Mouse (Mus musculus) ovary, postnatal 10 days (tissue): Measurements from ENCODE around the gene Rapgef3.

Experiments used
- DNase-seq: peaks from one replicate; pipeline ENCODE4 v3.0.0; 2022; ENCODE audit warnings: low spot score

Gene Rapgef3

GRCm38 (mm10) chr15:97773108-97773507 is 5.3 kb upstream of the Rapgef3 start:
- no peak for DNase-seq

GRCm38 (mm10) chr15:97770280-97770679 is 2.5 kb upstream of the Rapgef3 start:
- no peak for DNase-seq

- DNase-seq: no peak
Measured at GRCm38 (mm10) chr15:97768192-97768591, 420 bp upstream of the Rapgef3 start.

GRCm38 (mm10) chr15:97766594-97767279 is 1.0 kb downstream of the Rapgef3 start:
- DNase-seq: no peak

GRCm38 (mm10) chr15:97766194-97766593 is 1.6 kb downstream of the Rapgef3 start:
- DNase-seq: no peak

- no peak for DNase-seq
Measured at GRCm38 (mm10) chr15:97765090-97765794, 2.5 kb downstream of the Rapgef3 start.

- no peak for DNase-seq
Measured at GRCm38 (mm10) chr15:97764532-97764931, 3.2 kb downstream of the Rapgef3 start.

- no peak for DNase-seq
Measured at GRCm38 (mm10) chr15:97763256-97764049, 4.3 kb downstream of the Rapgef3 start.

GRCm38 (mm10) chr15:97762733-97763132 is 5.0 kb downstream of the Rapgef3 start:
- no peak for DNase-seq

GRCm38 (mm10) chr15:97761438-97761837 is 6.3 kb downstream of the Rapgef3 start:
- DNase-seq: no peak

- no peak for DNase-seq
Measured at GRCm38 (mm10) chr15:97760952-97761351, 6.8 kb downstream of the Rapgef3 start.

- no peak for DNase-seq
Measured at GRCm38 (mm10) chr15:97760006-97760405, 7.8 kb downstream of the Rapgef3 start.

GRCm38 (mm10) chr15:97755361-97755760 is 12.4 kb downstream of the Rapgef3 start:
- no peak for DNase-seq

- DNase-seq: no peak
Measured at GRCm38 (mm10) chr15:97754476-97754875, 13.3 kb downstream of the Rapgef3 start.

- DNase-seq: no peak
Measured at GRCm38 (mm10) chr15:97752491-97752890, 15.3 kb downstream of the Rapgef3 start.

GRCm38 (mm10) chr15:97751676-97752075 is 16.1 kb downstream of the Rapgef3 start:
- DNase-seq: no peak

GRCm38 (mm10) chr15:97750697-97751096 is 17.1 kb downstream of the Rapgef3 start:
- DNase-seq: no peak

GRCm38 (mm10) chr15:97749841-97750240 is 17.9 kb downstream of the Rapgef3 start:
- DNase-seq: no peak

GRCm38 (mm10) chr15:97749397-97749796 is 18.4 kb downstream of the Rapgef3 start:
- DNase-seq: no peak

- DNase-seq: no peak
Measured at GRCm38 (mm10) chr15:97748964-97749363, 18.8 kb downstream of the Rapgef3 start.

GRCm38 (mm10) chr15:97748309-97748708 is 19.5 kb downstream of the Rapgef3 start:
- DNase-seq: no peak

GRCm38 (mm10) chr15:97747486-97747885 is 20.3 kb downstream of the Rapgef3 start:
- DNase-seq: no peak

- no peak for DNase-seq
Measured at GRCm38 (mm10) chr15:97746748-97747147, 21.0 kb downstream of the Rapgef3 start.
